Mouse (Mus musculus) kidney, adult 18-20 months (tissue): ENCODE measurements around the gene Traf2.

Experiments used
- DNase-seq: peaks from one replicate; pipeline ENCODE4 v3.0.0; 2021

Traf2 gene

GRCm38 (mm10) chr2:25492988-25493387 is 53.8 kb downstream of the Traf2 start:
- no peak for DNase-seq

DNA sequence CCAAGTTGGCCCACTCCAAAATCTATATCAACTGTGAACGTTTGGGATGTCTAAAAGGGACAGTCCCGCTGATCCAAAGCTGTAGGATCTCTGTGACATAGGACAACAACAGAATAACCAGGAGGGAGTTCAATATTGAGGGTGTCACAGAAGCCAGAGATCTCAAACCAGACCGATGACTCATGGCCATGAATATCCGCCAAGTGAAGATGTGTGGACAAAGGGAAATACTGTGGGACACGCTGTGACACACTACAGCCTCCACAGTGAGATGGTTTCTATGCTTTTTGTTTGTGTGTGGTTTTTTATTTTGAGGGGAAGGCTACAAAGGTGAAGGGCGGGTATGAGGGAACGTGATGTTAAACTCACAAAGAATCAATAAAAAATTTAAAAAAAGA is 58.1 kb downstream of the Traf2 start:
- no peak for DNase-seq

DNA sequence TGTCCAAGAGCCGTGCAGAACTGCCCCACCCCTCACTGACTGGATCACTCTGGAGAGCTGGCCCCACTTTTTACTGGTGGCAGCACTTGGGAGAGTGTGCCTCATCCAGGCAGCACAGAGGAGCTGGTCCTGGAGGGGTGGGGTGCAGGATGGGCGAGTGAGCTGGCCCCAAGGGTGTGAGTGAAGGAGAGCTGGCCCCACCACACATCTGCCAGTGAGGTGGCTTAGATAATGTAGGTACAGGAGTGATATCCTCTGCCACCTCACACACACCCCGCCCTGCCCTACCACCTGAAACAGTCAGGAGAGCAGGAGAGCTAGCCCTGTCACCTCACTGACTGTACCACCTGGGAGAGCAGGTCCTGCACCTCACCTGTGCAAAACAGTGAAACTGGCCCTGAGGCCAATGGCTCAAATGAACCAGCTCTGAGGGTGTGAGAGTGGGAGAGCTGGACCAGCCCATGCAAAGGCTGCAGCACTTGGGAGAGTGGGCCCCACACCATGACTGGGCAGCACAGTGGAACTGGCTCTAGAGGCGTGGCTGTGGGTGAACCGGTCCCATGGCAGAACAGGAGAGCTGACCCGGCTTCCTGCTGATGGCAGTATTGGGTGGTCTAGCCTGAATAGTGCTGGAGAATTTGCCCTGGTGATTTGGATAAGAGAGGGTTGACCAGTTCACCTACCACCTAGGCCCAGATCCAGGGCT is 58.6 kb downstream of the Traf2 start:
- DNase-seq = no peak

- peak; percentile 54 for DNase-seq
Observed at GRCm38 (mm10) chr2:25484901-25485647, 61.7 kb downstream of the Traf2 start.

- peak; percentile 54 for DNase-seq
Observed at GRCm38 (mm10) chr2:25482969-25483368, 63.8 kb downstream of the Traf2 start.

GRCm38 (mm10) chr2:25480541-25480940 is 66.2 kb downstream of the Traf2 start:
- no peak for DNase-seq

GRCm38 (mm10) chr2:25479551-25480311 is 67.0 kb downstream of the Traf2 start:
- DNase-seq = no peak

GRCm38 (mm10) chr2:25477967-25478675 is 68.6 kb downstream of the Traf2 start:
- DNase-seq = peak; percentile 61

DNA sequence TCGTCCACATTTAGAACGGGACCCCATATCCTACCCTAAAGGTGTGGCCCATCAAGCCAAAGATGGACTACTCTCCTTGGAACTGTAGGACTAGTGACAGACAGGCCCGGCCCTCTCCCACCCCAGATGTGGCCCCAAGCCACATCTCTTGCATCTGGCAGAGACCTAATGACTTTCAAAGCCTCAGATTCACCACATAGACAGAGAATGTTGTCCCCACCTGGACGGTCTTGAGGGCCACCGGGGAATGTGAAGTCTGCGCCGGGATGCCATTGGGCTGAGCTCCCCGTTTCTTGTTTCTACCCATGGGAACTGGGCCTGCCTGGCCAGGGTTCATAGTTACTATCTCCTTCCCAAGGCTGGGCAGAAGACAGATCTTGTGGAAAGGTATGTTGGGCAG is 69.2 kb downstream of the Traf2 start:
- no peak for DNase-seq

- no peak for DNase-seq
Observed at GRCm38 (mm10) chr2:25472550-25472949, 74.2 kb downstream of the Traf2 start.

DNA sequence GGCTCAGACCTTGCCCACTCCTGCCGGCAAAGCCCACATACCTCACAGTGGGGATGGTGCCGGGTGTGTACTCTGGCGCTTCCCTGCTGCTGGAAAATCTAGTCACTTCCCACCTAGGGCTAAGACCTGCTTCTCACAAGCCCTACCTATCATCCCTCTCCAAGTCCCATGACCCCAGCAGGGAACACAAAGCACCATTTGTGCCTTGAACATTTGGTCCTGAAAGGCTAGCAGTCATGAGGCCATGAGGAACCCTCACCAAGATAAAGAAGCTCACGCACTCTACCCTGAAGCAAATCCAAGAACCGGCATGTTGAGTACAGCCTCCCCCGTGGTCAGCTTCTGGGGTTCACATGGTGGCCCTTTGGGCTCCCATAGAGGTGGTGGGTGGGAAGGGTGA is 76.8 kb downstream of the Traf2 start, which contains the start of gene Ptgds:
Gene Ptgds, minus strand, starts transcription at position 78 of the 400 bp plus-strand sequence.
- DNase-seq = no peak

GRCm38 (mm10) chr2:25468962-25469915 is 77.5 kb downstream of the Traf2 start:
- peak; percentile 57 for DNase-seq
